Mouse (Mus musculus) hindbrain, embryonic 11.5 days (tissue): ENCODE data around the gene Car12. TPM values are rescaled to one million over a fixed set of nuclear protein-coding genes. Genes with fewer than 3 reads are reported as not detected.
A peak's percentile ranks its signal among the peaks of the same experiment; 100 is the strongest.

Source experiments
- ATAC-seq: fragments of 200-750 bp; cut with Nextera tagmentation; 2 replicates; pipeline ENCODE4 v1.8.0; 2017; ENCODE audit warnings: mild to moderate bottlenecking, moderate TSS enrichment, moderate library complexity; ENCODE audit not compliant: low FRiP score
- DNase-seq: peaks from one replicate; pipeline ENCODE4 v3.0.0-alpha.2; 2015; ENCODE audit warnings: low spot score
- H3K27ac ChIP-seq: fragments of 300-500 bp; sonication (generic); 2 replicates; pipeline ENCODE4 v1.5.1; 2014; ENCODE audit warnings: mild to moderate bottlenecking, low read depth, low read length
- H3K27me3 ChIP-seq: fragments of 300-500 bp; sonication (generic); 2 replicates; pipeline ENCODE4 v1.6.1; 2014; ENCODE audit warnings: mild to moderate bottlenecking, low read length, moderate library complexity, mixed read lengths; ENCODE audit not compliant: control insufficient read depth, insufficient read depth
- H3K36me3 ChIP-seq: fragments of 300-500 bp; sonication (generic); 2 replicates; pipeline ENCODE4 v1.6.1; 2014; ENCODE audit warnings: mild to moderate bottlenecking, low read length, moderate library complexity, mixed read lengths; ENCODE audit not compliant: control insufficient read depth, insufficient read depth
- H3K4me1 ChIP-seq: fragments of 300-500 bp; sonication (generic); replicated peaks from 2 replicates; pipeline ENCODE4 v1.6.1; 2014; ENCODE audit warnings: low read length, mixed read lengths; ENCODE audit not compliant: control insufficient read depth, insufficient read depth
- H3K4me2 ChIP-seq: fragments of 300-500 bp; sonication (generic); replicated peaks from 2 replicates; pipeline ENCODE4 v1.6.1; 2014; ENCODE audit warnings: mild to moderate bottlenecking, low read depth, low read length
- H3K4me3 ChIP-seq: fragments of 300-500 bp; sonication (generic); 2 replicates; pipeline ENCODE4 v1.5.1; 2014; ENCODE audit warnings: low read depth, low read length
- H3K9ac ChIP-seq: fragments of 300-500 bp; sonication (generic); 2 replicates; pipeline ENCODE4 v1.6.1; 2014; ENCODE audit warnings: low read depth, low read length
- H3K9me3 ChIP-seq: fragments of 300-500 bp; sonication (generic); 2 replicates; pipeline ENCODE4 v1.6.1; 2016; ENCODE audit warnings: low read length; ENCODE audit not compliant: control insufficient read depth
- whole genome bisulfite sequencing: fragments of 180-500 bp; shearing (Covaris S2); extraction: QIAGEN DNeasy Blood & Tissue Kit; methylation state at CpG from one replicate; pipeline ENCODE4 v1.1.7; 2014; 5-methylcytosine and 5-hydroxymethylcytosine counted together
- polyA plus RNA-seq: library from polyadenylated mRNA; unstranded; fragments of >200 nt; fragmentation: Nextera tagmentation; extraction: Ambion mirVana; gene quantifications from 2 replicates; pipeline ENCODE4 v1.2.1, GENCODE M21; 2014

Gene Car12
- polyA plus RNA-seq, 1 experiment from 2014 or later = 1.0 TPM

- 57% methylated on average over 2 of the region's 2 CpGs for whole genome bisulfite sequencing
Observed at GRCm38 (mm10) chr9:66705766-66706165, 7.7 kb upstream of the Car12 start.

GRCm38 (mm10) chr9:66708054-66708772 is 5.3 kb upstream of the Car12 start:
- 59% methylated on average over 11 of the region's 11 CpGs for WGBS
- DNase-seq (peak; percentile 33), ATAC-seq (no peak)
- no peaks in the 10 kb centered on the region for H3K36me3 ChIP-seq
- H3K9ac ChIP-seq = no peak overlapping the region
- no peak overlapping the region for H3K27ac ChIP-seq
- H3K27me3 ChIP-seq = no peaks in the 10 kb centered on the region
- H3K9me3 ChIP-seq = no peaks in the 10 kb centered on the region
- H3K4me3 ChIP-seq = no peak overlapping the region
- H3K4me2 ChIP-seq = no peak overlapping the region
- H3K4me1 ChIP-seq = no peaks in the 10 kb centered on the region

More at GRCm38 (mm10) chr9:66705766-66706165, 7.7 kb upstream of the Car12 start:
- no peak overlapping the region for H3K9ac ChIP-seq
- H3K27ac ChIP-seq = no peak overlapping the region
- 0 out of 2 replicates have a peak, but pooled peaks cover 2% of the 10 kb centered on the region for H3K4me1 ChIP-seq
- no peak overlapping the region for H3K4me3 ChIP-seq
- no peak overlapping the region for H3K4me2 ChIP-seq
- no peaks in the 10 kb centered on the region for H3K9me3 ChIP-seq
- no peak for ATAC-seq
- no peaks in the 10 kb centered on the region for H3K36me3 ChIP-seq
- H3K27me3 ChIP-seq = no peaks in the 10 kb centered on the region
- DNase-seq = peak; percentile 86

GRCm38 (mm10) chr9:66708816-66709555 is 4.5 kb upstream of the Car12 start:
- H3K9ac ChIP-seq = no peak overlapping the region
- H3K4me1 ChIP-seq = 0 out of 2 replicates have a peak, but pooled peaks cover 2% of the 10 kb centered on the region
- DNase-seq (peak; percentile 15), ATAC-seq (no peak)
- no peak overlapping the region for H3K4me3 ChIP-seq
- H3K36me3 ChIP-seq = no peaks in the 10 kb centered on the region
- H3K27ac ChIP-seq = no peak overlapping the region
- H3K9me3 ChIP-seq = no peaks in the 10 kb centered on the region
- no peaks in the 10 kb centered on the region for H3K27me3 ChIP-seq
- H3K4me2 ChIP-seq = no peak overlapping the region
- 58% methylated on average over 12 of the region's 12 CpGs for WGBS

- Histone ChIP-seq H3K9ac (no peak overlapping the region), H3K36me3 (no peaks in the 10 kb centered on the region), H3K4me1 (0 out of 2 replicates have a peak, but pooled peaks cover 2% of the 10 kb centered on the region), H3K4me3 (no peak overlapping the region), H3K9me3 (no peaks in the 10 kb centered on the region), H3K27ac (no peak overlapping the region), H3K4me2 (no peak overlapping the region), H3K27me3 (no peaks in the 10 kb centered on the region)
- ATAC-seq = no peak
- DNase-seq = no peak
- 80% methylated on average over 6 of the region's 6 CpGs for WGBS
Observed at GRCm38 (mm10) chr9:66710626-66711025, 2.9 kb upstream of the Car12 start.

- Histone ChIP-seq H3K27ac (no peak overlapping the region), H3K4me2 (peak overlapping the region; percentile 71), H3K4me3 (no peak overlapping the region; the same call in 1 of the 2 replicates), H3K36me3 (no peaks in the 10 kb centered on the region), H3K9ac (0 out of 2 replicates have a peak overlapping the region, but pooled peaks have one; percentile 40), H3K4me1 (0 out of 2 replicates have a peak, but pooled peaks cover 2% of the 10 kb centered on the region), H3K27me3 (no peaks in the 10 kb centered on the region), H3K9me3 (no peaks in the 10 kb centered on the region)
- peak; percentile 27 for DNase-seq
- ATAC-seq = no peak
- 19% methylated on average over 12 of the region's 12 CpGs for WGBS
Observed at GRCm38 (mm10) chr9:66714022-66714515, 583 bp downstream of the Car12 start.

GRCm38 (mm10) chr9:66715361-66715760 is 1.9 kb downstream of the Car12 start:
- Histone ChIP-seq H3K9me3 (no peaks in the 10 kb centered on the region), H3K36me3 (no peaks in the 10 kb centered on the region), H3K4me1 (0 out of 2 replicates have a peak, but pooled peaks cover 2% of the 10 kb centered on the region), H3K4me3 (no peak overlapping the region), H3K27ac (no peak overlapping the region), H3K4me2 (no peak overlapping the region), H3K27me3 (no peaks in the 10 kb centered on the region), H3K9ac (no peak overlapping the region)
- ATAC-seq (no peak), DNase-seq (no peak)
- WGBS = 86% methylated on average over 2 of the region's 2 CpGs

- 92% methylated on average over 3 of the region's 3 CpGs for WGBS
- H3K4me1 ChIP-seq = 0 out of 2 replicates have a peak, but pooled peaks cover 2% of the 10 kb centered on the region
- ATAC-seq = no peak
Observed at GRCm38 (mm10) chr9:66716533-66716932, 3.0 kb downstream of the Car12 start.

DNA sequence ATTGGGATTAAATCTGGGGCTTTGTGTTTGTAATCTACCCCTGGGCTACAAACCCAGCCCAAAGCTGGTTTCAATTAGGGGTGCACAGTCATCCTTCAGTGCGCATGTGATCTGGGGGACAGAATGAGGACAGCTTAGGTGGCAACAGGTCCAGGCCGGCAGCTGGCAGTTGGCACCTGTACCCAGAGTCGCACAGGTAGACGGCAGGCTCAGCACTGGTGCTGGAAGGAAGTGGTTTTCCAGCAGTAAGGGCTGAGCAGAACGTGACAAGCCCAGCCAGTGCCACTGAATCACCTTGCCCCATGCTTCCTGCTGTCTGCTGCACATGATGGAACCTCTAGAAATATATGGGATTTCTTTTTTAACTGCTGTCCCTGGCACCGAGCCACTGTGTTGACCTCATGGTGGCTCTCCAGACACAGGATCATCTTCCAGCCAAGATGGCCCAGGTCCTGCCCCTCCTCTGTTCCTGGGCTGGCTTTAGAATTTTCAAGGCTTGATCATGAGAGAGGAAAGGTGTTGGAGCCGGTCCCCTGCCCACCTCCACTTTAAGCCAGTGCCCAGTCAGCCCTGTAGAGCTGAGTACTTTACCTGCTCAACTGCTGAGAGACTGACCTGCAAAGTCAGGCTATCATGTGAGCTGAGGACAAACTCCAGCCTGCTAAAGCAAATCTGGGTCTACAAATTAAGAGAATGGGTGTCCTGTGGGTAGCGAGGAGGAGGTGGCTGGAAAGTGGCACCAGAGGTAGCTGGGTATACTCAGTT is 7.4 kb downstream of the Car12 start:
- Histone ChIP-seq H3K27ac (no peak overlapping the region), H3K4me1 (no peaks in the 10 kb centered on the region), H3K9ac (no peak overlapping the region), H3K9me3 (no peaks in the 10 kb centered on the region), H3K27me3 (no peaks in the 10 kb centered on the region), H3K4me3 (no peak overlapping the region), H3K36me3 (no peaks in the 10 kb centered on the region), H3K4me2 (no peak overlapping the region)
- no peak for DNase-seq
- WGBS = 93% methylated on average over 8 of the region's 8 CpGs
- no peak for ATAC-seq

More at GRCm38 (mm10) chr9:66716533-66716932, 3.0 kb downstream of the Car12 start:
- no peak overlapping the region for H3K27ac ChIP-seq
- H3K4me3 ChIP-seq = no peak overlapping the region
- no peak for DNase-seq
- no peaks in the 10 kb centered on the region for H3K36me3 ChIP-seq
- H3K9me3 ChIP-seq = no peaks in the 10 kb centered on the region
- H3K9ac ChIP-seq = no peak overlapping the region
- no peak overlapping the region for H3K4me2 ChIP-seq
- no peaks in the 10 kb centered on the region for H3K27me3 ChIP-seq
